Mouse (Mus musculus) brain, embryonic 14.5 days (tissue): ENCODE results near the gene Camta1. TPM values are rescaled to one million over a fixed set of nuclear protein-coding genes. Genes with fewer than 3 reads are reported as not detected.

Experiments
- DNase-seq: peaks from one replicate; pipeline ENCODE4 v3.0.0-alpha.2; 2011; ENCODE audit warnings: low read depth
- CTCF ChIP-seq: fragments of 200-500 bp; IDR thresholded peaks from 2 replicates; pipeline ENCODE4 v1.5.1; 2012; ENCODE audit warnings: inconsistent platforms, mild to moderate bottlenecking, moderate library complexity, borderline replicate concordance; ENCODE audit not compliant: insufficient read depth, insufficient read length; ENCODE audit errors: extremely low read depth
- POLR2A ChIP-seq: fragments of 200-500 bp; IDR thresholded peaks from 2 replicates; pipeline ENCODE4 v1.6.1; 2012; ENCODE audit warnings: mild to moderate bottlenecking, inconsistent platforms, borderline replicate concordance; ENCODE audit not compliant: poor library complexity, insufficient read depth, insufficient read length, severe bottlenecking; ENCODE audit errors: extremely low read depth
- polyA plus RNA-seq: library from polyadenylated mRNA; depleted of rRNA; stranded (reverse); fragments of >200 nt; gene quantifications from 2 replicates; pipeline ENCODE4 v1.2.3, GENCODE M21; 2012; rRNA removed

The Camta1 gene
- 64.3 and 92.9 TPM in 2 replicates for polyA plus RNA-seq

DNA sequence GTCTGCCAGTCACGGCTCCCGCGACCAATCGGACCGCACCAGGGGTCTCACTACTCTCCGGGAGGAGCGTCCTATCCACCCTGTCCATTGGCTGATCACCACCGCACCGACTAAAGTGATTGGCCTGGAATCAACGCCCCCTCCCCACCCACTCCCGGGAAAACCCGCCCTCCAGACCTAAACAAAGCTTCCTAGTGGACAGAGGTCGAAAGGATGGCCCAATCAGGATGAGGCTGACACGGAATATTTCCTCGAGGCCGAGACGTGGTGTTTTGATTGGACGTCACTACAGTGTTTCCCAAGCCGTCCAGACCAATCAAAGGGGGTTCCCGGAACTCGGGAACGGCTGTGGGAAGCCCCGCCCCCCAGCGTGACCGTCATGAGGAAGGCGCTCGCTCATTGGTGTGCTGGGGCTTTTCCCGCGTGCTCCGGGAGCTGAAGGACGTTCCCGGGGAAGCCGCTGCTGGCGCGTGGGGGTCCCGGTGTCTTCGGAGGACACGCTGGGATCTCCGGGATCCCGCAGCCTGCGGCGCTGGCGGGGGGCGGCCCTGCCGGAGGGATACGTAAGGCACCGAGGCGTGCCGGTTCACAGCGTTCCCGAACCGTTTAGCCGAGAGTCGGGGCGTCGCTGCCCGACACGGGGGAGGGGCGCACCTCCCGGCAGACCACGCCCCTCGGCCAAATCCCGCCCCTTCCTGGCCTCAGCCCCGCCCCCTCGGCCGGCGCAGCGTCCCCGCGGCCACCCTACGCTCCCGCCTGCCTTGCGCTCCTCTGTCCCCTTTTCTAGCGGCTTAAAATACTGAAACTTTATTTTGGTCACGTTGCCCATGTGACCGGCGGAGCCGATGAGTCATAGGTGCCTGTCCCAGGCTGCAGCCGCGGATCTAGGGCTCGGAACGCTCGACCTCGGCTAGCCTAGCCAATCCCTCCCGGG, at the start of gene Camta1:
Gene Camta1, minus strand, starts transcription at position 71 of the 934 bp plus-strand sequence.
- TF ChIP-seq POLR2A (peak; percentile 17; the same call in 1 of the 2 replicates), CTCF (no peak)
- DNase-seq: peak; percentile 100

- TF ChIP-seq CTCF: no peak
- TF ChIP-seq POLR2A: no peak
- DNase-seq: no peak
These were observed 47.1 kb upstream of the Camta1 start for GRCm38 (mm10) chr4:151908809-151909208.

GRCm38 (mm10) chr4:151907577-151908343, 46.1 kb upstream of the Camta1 start:
- no peak for TF ChIP-seq CTCF
- no peak for TF ChIP-seq POLR2A
- peak; percentile 31 for DNase-seq

- DNase-seq: no peak
- no peak for TF ChIP-seq POLR2A
- TF ChIP-seq CTCF: no peak
These were observed 43.9 kb upstream of the Camta1 start for GRCm38 (mm10) chr4:151905621-151906020.

- DNase-seq: no peak
- no peak for TF ChIP-seq POLR2A
- TF ChIP-seq CTCF: no peak
These were observed 42.4 kb upstream of the Camta1 start for GRCm38 (mm10) chr4:151904098-151904497.

DNA sequence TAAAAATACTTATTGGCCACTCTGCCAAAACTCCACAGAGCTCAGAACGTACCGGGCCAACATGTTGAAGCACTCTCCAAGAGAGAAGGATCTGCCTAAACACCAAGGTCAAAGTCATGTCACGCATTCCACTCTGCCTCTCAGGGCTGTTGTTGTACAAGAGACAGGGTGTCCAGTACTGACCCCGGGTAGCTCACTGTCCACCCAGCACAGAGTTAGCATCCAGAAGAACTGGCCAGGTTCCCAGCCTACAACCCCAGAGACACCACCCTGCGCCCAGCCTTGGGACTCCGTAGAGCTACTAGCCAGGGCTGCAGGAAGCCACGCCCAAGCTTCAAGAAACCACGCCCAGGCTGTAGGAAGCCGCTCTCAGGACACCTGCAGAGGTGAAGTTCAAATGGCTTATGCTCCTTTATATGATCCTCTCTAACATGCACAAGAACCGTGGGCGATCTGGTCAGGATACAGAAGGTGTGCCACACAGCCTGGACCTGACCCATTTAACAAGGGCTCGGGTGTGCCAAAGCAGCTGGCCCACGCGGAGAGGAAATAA, 41.1 kb upstream of the Camta1 start:
- DNase-seq: no peak
- TF ChIP-seq POLR2A: no peak

- TF ChIP-seq CTCF (no peak), POLR2A (no peak)
- DNase-seq: no peak
These were observed 40.5 kb upstream of the Camta1 start for GRCm38 (mm10) chr4:151902046-151902688.

DNA sequence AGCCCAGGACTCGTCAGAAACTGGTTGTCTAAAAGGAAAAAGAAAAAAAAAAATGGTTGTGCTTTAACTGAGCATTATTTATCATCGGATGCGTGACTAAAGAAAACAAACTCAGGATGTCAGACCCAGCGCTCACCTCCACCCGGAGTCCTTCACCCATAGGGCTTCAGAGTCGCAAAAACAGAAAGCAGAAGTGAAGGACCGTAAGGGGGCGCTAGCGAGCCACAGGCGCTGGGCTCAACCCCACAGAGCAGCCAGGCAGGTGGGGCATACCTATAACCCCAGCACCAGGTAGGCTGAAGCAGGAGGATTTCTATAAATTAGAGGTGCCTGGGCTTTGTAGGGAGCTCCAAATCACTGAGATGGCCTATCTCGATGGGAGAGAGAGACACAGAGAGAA, 39.7 kb upstream of the Camta1 start:
- TF ChIP-seq CTCF (peak; percentile 6; the same call in 1 of the 2 replicates), POLR2A (no peak)
- no peak for DNase-seq

GRCm38 (mm10) chr4:151900735-151901134, 39.1 kb upstream of the Camta1 start:
- DNase-seq: no peak
- TF ChIP-seq CTCF (no peak), POLR2A (no peak)

DNA sequence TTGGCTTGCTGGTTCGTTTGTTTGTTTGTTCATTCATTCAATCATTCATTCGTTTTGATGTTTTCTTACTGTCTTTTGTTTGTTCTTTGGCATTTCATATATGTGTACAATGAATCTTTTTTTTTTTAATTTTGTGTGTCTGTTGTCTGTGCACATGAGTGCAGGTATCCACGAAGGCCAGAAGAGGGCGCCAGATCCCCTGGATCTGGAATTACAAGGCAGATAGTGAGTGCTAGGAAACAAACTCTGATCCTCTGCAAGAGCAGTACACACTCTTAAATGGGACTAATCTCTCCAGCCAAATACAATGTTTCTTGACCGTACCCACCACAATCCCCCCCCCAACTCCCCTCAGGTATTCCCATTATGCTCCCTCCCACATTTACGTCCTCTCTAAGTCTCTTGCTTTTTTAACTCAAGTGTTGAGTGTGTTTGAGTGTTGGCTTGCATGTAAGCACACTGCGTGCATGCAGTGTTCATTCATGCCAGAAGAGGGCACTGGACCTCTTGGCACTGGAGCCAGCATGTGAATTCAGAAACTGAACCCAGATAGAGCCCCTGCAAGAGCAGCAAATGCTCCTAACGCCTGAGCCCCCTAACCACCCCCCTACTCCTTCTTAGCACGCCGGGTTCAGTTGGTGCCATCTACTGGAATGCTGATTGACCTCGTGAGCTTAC, 38.2 kb upstream of the Camta1 start:
- no peak for DNase-seq
- peak; percentile 32; the same call in 1 of the 2 replicates for TF ChIP-seq CTCF
- no peak for TF ChIP-seq POLR2A
